Mouse (Mus musculus) retina, postnatal 1 day (tissue): ENCODE measurements around the gene Gnl3l.

Experiments
- DNase-seq: peaks from one replicate; pipeline ENCODE4 v3.0.0-alpha.2; 2012

The Gnl3l gene

DNA sequence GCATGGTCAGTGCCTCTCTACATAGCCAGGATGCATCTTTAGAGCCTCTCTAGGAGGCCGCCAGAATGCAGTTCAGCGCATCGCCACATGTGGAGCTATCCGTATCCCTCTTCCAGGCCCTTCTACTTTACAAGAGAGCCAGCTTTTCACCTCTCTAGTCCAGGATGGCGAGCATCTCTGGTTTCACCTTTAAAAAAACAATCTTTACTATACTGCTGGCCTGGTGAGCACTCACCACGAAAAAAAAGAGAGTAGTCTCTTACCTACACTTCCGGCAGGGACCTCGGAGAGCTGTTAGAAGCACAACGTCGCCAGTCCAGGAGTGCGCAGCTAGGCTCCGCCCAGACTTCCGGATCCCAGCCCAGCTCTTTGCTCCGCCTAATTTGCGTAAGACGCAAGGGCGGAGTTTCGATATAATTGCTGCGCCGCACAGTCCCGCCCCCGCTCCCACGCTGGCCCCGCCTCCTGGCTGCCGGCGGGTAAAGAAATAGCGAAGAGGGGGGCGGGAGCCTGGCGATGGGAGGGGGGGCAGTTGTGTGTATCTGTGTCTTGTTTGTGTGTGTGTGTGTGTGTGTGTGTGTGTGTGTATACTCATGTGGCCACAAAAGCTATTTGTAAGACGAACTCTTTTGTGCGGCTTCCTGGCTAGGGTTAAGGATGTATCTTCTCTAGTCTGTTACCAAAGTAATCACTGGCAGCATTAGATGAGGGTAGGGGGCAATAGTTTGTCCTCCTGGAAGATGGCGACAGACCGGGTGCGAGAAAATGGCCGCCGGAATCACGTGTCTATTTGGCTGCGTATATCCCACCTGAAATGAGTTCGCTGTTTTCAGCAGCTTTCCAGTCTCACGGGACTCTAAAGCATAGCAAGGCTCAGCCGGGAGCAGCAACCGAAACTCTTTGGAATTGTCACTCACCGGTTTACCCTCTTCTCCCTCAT is at the start of gene Gnl3l:
TSS of gene Gnl3l (minus strand) at position 385 of the 940 bp plus-strand sequence.
- DNase-seq, result peak; percentile 94

DNA sequence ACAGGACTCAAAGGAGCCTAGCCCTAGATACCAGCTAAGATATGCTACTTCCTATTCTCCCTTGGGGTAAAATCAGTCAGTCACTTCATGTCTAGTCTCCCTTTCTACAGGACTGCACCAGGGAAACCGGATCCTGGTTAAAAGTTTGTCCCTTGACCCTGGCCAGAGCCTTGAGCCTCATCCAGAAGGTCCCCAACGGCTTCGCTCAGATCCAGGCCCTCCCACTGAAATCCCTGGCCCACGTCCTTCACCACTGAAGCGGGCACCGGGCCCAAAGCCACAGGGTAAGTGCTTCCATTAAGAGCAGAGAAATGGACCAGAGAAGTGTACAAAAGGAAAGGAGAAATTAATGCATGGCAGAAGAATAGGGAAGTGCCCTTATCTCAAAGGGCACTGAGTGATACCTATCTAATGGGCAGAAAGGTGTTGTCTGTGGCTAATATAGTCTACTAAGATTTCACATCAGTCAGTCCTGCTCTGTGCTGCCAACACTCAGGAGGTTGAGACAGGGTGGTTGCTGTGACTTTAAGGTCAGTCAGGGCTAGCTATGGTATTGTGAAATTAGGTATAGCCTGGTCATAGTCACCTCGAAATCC is 49.0 kb upstream of the Gnl3l start:
- DNase-seq, result no peak

DNA sequence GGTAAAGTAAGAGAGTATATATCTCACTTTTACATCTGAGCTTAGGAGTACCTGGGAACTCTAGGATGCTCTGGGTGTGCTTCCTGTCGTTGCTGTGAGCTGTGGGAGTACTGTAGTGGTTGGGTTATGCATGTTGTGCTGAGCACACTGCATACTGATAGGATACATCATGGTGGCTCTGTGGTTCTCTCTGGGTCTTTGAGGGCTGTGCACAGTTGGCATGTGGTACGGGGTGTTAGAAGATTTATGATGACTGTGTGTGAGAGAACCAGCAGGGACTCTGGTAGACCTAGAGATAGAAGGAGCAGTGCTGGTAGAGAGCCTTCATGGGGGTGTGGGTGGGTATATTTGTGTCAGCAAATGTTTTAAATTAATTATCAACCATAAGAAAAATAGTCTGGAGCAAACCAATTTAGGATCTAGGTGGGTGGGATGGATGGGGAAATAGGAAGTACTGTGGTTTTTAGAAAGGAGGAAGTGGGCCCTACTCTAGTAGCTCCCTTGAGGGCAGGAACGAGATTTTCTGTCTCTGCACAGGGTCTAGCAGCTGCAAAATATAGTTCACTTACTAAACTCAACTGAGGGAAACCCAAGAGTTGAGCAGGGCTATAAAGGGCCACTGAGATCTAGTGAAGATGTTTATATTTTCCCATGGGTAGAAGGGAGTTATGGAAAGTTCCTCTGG is 44.6 kb upstream of the Gnl3l start:
- DNase-seq, result no peak

DNA sequence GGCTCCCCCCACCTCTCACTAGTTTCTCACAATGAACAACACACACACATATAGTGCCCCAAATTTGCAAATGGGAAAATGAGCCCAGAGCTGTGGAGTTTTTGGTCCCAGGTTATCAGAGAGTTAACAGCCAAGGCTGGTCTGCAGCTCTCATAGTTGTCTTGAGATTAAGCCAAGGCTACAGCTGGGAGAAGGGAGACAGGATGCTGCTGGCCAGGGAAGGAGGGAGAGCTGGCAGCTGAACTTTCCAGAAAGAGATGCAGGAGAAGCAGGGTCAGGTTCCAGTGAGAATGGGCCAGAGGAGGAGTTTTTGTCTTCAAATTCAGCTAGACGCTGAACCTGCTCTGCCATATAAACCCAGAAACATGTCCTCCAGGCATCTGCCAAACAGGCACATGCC is 42.2 kb upstream of the Gnl3l start:
- DNase-seq, result no peak

DNA sequence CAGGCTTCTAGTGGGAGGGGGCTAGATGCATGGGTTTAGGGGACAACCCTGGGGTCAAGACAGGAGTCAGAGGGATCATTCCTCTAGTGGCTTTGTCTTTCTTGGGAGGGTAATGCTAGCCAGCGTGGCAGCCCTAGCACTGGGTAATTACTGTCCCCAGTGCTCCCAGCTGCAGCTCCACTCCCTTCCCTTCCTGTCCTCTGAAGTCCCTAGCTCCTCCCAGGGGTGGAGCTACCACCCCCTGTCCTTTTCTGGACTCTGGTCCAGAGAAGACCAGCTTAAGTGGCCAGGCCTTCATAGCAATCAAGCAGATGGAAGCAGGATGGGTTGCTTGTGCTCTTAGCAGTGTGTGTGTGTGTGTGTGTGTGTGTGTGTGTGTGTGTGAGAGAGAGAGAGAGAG is 38.4 kb upstream of the Gnl3l start:
- peak; percentile 64 for DNase-seq

DNA sequence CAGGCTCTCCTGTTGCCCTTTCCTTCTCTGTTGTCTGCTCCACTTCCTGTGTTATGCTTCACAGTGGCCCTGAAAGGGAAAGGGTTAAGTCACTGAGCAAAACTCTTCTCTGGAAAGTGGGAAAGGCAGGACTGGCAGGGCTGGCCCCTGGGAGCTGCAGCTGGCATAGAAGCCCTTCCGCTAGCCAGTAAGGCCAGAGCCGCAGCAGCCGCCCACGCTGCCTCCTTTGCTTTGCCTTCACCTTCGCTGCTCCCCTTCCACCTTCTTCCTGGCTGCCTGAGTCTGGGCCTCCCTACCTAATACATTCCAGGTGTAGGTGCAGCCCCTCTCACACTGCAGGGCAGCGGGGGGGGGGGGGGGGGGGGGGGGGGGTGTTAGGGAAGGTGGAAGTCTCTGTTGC is 37.4 kb upstream of the Gnl3l start:
- DNase-seq, result no peak

- no peak for DNase-seq
Measured at GRCm38 (mm10) chrX:151050337-151050736, 33.2 kb upstream of the Gnl3l start.

- no peak for DNase-seq
Measured at GRCm38 (mm10) chrX:151049661-151050215, 32.6 kb upstream of the Gnl3l start.

DNA sequence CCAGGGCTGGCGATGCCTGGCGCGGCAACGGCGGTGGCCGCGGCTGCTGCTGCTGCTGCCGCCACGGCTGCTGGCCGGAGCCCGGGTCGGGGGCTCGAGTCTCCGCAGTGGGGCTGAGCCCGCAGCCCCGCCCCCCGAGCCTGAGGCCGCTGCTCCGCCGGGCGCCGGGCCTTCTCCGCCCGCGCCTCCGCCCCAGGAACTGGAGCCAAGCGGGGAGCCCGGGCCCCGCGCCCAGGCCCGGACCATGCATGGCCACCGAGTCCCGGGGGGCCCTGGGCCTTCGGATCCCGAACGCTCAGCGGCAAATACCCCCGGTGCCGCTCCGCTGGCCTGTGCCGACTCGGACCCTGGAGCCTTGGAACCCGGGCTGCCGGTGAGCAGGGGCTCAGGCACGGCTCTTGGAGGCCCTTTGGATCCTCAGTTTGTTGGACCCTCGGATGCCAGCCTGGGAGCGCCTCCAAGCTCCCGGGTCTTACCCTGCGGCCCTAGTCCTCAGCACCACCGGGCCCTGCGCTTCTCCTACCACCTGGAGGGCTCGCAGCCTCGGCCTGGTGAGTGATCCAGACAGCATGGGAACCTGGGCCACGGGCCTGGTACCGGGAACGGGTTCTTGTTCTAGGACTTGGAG is 30.4 kb upstream of the Gnl3l start:
- no peak for DNase-seq

GRCm38 (mm10) chrX:151046777-151047430 is 29.8 kb upstream of the Gnl3l start:
- DNase-seq, result peak; percentile 89

- DNase-seq, result no peak
Measured at GRCm38 (mm10) chrX:151046321-151046720, 29.2 kb upstream of the Gnl3l start.

- DNase-seq, result no peak
Measured at GRCm38 (mm10) chrX:151045850-151046249, 28.7 kb upstream of the Gnl3l start, which contains the start of gene Fgd1. Gene Fgd1, plus strand, starts transcription at chrX:151046150.

DNA sequence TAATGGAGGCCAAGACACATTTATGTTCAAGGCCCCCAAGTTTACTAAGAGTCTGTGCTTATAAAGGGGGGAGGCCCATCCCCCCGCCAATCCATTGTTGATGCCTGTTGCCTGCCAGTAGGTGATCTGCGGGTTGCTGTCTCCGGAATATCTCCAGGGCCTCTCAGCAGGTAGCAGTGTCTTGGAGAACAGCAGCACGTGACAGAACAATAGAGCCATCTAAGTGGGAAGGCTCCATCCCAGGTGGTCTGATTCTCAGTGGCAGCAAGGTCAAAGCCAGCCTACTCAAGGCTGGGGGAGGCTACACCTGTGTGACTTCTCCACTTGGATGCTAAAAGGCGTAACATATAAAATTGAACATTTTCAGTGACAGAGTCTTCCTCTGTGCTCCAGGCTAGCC is 24.1 kb upstream of the Gnl3l start:
- DNase-seq, result no peak

GRCm38 (mm10) chrX:151031400-151031799 is 14.3 kb upstream of the Gnl3l start:
- no peak for DNase-seq

DNA sequence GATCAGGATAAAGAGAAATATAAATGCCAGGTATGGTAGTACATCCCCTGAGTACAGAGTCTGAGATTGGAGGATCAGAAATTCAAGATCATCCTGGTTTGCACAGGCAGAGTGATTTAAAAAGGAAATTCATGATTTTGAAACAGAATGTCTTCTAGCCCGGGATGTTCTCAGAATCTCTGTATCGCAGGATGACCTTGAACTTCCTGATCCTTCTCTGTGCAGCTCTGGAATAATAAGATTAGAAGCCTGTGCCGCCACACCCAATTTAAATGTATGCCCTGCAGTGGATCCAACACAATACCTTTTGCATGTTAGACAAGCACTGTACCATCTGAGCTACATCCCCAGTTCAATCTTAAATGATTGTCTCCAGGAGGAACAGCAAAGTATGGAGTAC is 1.7 kb upstream of the Gnl3l start:
- DNase-seq, result no peak

DNA sequence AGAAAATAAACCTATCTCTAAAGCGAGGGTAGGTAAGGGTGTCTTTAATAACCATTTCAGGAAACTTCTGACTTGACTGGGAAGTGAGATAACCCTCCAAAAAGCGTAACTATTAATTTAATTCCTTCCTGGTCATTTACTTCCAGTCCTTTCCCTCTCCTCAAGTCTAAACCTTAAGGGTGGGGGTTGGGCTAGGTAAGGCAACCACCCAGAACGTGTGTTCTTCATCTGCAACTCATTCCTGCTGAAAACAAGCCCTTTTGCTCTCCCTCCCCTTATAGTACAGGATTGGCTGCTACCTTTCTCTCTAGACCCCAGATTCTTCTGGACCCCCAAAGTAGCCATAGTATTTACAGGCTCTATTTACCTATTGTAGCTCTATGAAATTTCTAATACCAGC is 775 bp upstream of the Gnl3l start:
- DNase-seq, result peak; percentile 11

GRCm38 (mm10) chrX:150996775-150997174 is 20.3 kb downstream of the Gnl3l start:
- no peak for DNase-seq

DNA sequence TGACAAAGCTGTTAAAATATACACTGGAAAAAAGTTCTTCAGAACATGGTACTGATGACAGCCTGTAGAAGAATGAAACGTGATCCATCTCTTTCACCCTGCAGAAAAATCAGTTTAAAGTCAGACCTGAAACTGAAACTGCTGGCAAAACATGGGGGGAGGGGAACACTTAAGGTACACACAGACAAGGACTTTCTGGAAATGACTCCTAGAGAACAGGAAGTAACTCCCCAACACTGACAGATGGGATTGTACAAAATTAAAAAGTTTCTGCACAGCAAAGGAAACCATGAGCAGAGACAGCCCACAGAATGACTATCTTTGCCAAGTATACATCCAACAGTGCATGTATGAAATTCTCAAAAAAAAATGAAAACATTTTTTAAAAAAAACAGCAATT is 35.5 kb downstream of the Gnl3l start:
- no peak for DNase-seq

DNA sequence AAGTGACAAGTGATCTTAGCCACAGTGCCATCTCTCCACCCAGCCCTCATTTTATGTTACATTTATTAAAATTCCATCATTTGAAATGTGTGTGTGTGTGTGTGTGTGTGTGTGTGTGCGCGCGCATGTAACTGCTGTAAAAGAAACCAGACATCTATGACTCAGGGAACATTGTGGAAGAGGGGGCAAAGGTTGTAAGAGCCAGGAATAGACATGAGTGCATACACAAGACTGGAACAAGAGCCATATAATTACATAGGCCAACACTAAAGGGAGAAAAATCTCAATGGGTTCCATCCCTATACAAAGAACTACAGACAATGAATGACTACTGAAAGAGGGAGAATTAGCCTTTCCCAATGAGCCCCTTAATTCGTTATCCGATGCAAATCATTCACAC is 41.7 kb downstream of the Gnl3l start:
- no peak for DNase-seq

DNA sequence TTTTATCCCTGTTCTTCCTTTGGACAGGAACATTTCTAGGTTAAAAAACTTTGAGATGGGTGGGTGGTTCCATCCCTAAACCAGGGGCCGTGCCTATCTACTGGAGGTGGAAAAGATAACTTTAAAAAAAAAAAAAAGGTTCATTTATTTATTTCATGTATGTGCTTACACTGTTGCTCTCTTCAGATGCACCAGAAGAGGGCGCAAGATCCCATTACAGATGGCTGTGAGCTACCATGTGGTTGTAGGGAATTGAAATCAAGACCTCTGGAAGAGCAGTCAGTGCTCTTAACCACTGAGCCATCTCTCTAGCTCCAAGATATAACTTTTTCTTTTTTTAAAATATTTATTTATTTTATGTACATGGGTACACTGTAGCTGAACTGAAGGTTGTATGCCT is 54.1 kb downstream of the Gnl3l start:
- peak; percentile 13 for DNase-seq

DNA sequence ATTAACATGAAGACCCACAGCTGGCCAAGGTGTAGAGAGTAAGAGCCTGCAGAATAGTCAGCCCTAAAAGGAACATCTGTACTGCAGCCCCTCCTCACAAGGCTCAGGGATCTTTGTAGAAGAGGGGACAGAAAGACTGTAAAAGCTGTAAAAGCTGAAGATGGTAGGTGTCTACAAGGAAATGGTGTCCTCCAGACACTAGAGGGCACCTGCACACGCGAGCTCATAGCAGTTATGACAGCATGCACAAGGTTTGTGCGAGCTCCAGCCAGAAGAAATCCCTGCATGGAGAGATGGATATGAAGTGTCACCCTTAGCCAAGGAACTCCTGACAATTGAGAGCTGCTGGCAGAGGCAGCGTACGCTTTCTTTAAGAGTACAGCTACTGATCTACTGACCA is 56.4 kb downstream of the Gnl3l start:
- peak; percentile 10 for DNase-seq
